Mouse (Mus musculus): ENCODE results near the gene Ckb. TPM values are rescaled to one million over a fixed set of nuclear protein-coding genes. Genes with fewer than 3 reads are reported as not detected.
"Not testable (repeated sequence)": the region's sequence is repeated elsewhere in the genome, so short reads cannot be mapped to it uniquely, and the experiment has no call there.

Ckb gene
- polyA plus RNA-seq, 1 experiment from 2014 or later: 450 TPM

GRCm38 (mm10) chr12:111665041-111665880, 6.9 kb downstream of the Ckb start:
- no peaks in the 10 kb centered on the region for H3K36me3 ChIP-seq (replicated peaks; ENCODE audit: control insufficient read depth, insufficient read depth, low read depth, low read length)
- 0 out of 2 replicates have a peak overlapping the region, but pooled peaks have one; percentile 3 for H3K27ac ChIP-seq (replicated peaks; ENCODE audit: low read depth, low read length)
- no peak overlapping the region for H3K4me3 ChIP-seq (ENCODE audit: low read depth, low read length)
- H3K9ac ChIP-seq (replicated peaks; ENCODE audit: low read length): no peak overlapping the region
- H3K4me2 ChIP-seq (ENCODE audit: low read depth, low read length): no peak overlapping the region
- 84% methylated on average over 13 of the region's 13 CpGs for WGBS
- ATAC-seq (replicated peaks; ENCODE audit: insufficient number of reproducible peaks, low FRiP score, low TSS enrichment, low read depth): no peak
- H3K9me3 ChIP-seq (replicated peaks; ENCODE audit: control insufficient read depth, low read length): no peaks in the 10 kb centered on the region
- peaks cover 5% of the 10 kb centered on the region for H3K27me3 ChIP-seq (ENCODE audit: control insufficient read depth, insufficient read depth, low read length)
- 0 out of 2 replicates have a peak, but pooled peaks cover 2% of the 10 kb centered on the region for H3K4me1 ChIP-seq (ENCODE audit: control insufficient read depth, insufficient read depth, low read length)
- no peak for DNase-seq (ENCODE audit: low spot score)

- ATAC-seq (replicated peaks; ENCODE audit: insufficient number of reproducible peaks, low FRiP score, low TSS enrichment, low read depth) (no peak), DNase-seq (ENCODE audit: low spot score) (peak; percentile 45)
- no peak overlapping the region for H3K9ac ChIP-seq (replicated peaks; ENCODE audit: low read length)
- 0 out of 2 replicates have a peak, but pooled peaks cover 2% of the 10 kb centered on the region for H3K4me1 ChIP-seq (ENCODE audit: control insufficient read depth, insufficient read depth, low read length)
- H3K9me3 ChIP-seq (replicated peaks; ENCODE audit: control insufficient read depth, low read length): no peaks in the 10 kb centered on the region
- no peak overlapping the region for H3K4me2 ChIP-seq (ENCODE audit: low read depth, low read length)
- H3K27me3 ChIP-seq (ENCODE audit: control insufficient read depth, insufficient read depth, low read length): no peaks in the 10 kb centered on the region
- H3K4me3 ChIP-seq (ENCODE audit: low read depth, low read length): no peak overlapping the region
- no peak overlapping the region; the same call in 1 of the 2 replicates for H3K27ac ChIP-seq (replicated peaks; ENCODE audit: low read depth, low read length)
- 46% methylated on average over 6 of the region's 6 CpGs for WGBS
- H3K36me3 ChIP-seq (replicated peaks; ENCODE audit: control insufficient read depth, insufficient read depth, low read depth, low read length): no peaks in the 10 kb centered on the region
These were observed 7.9 kb downstream of the Ckb start for GRCm38 (mm10) chr12:111664144-111664634.

GRCm38 (mm10) chr12:111663228-111664143, 8.7 kb downstream of the Ckb start:
- ATAC-seq (replicated peaks; ENCODE audit: insufficient number of reproducible peaks, low FRiP score, low TSS enrichment, low read depth) (no peak), DNase-seq (ENCODE audit: low spot score) (no peak)
- Histone ChIP-seq H3K9ac (replicated peaks; ENCODE audit: low read length) (no peak overlapping the region), H3K4me1 (ENCODE audit: control insufficient read depth, insufficient read depth, low read length) (no peaks in the 10 kb centered on the region), H3K27ac (replicated peaks; ENCODE audit: low read depth, low read length) (no peak overlapping the region; the same call in 1 of the 2 replicates), H3K4me2 (ENCODE audit: low read depth, low read length) (no peak overlapping the region), H3K4me3 (ENCODE audit: low read depth, low read length) (no peak overlapping the region), H3K27me3 (ENCODE audit: control insufficient read depth, insufficient read depth, low read length) (no peaks in the 10 kb centered on the region), H3K9me3 (replicated peaks; ENCODE audit: control insufficient read depth, low read length) (no peaks in the 10 kb centered on the region), H3K36me3 (replicated peaks; ENCODE audit: control insufficient read depth, insufficient read depth, low read depth, low read length) (no peaks in the 10 kb centered on the region)
- WGBS: 69% methylated on average over 17 of the region's 17 CpGs

GRCm38 (mm10) chr12:111661554-111661953, 10.6 kb downstream of the Ckb start:
- H3K9ac ChIP-seq (replicated peaks; ENCODE audit: low read length); H3K4me2 ChIP-seq (ENCODE audit: low read depth, low read length); H3K36me3 ChIP-seq (replicated peaks; ENCODE audit: control insufficient read depth, insufficient read depth, low read depth, low read length); H3K27me3 ChIP-seq (ENCODE audit: control insufficient read depth, insufficient read depth, low read length); ATAC-seq (replicated peaks; ENCODE audit: insufficient number of reproducible peaks, low FRiP score, low TSS enrichment, low read depth); H3K27ac ChIP-seq (replicated peaks; ENCODE audit: low read depth, low read length); H3K9me3 ChIP-seq (replicated peaks; ENCODE audit: control insufficient read depth, low read length); DNase-seq (ENCODE audit: low spot score); H3K4me1 ChIP-seq (ENCODE audit: control insufficient read depth, insufficient read depth, low read length); H3K4me3 ChIP-seq (ENCODE audit: low read depth, low read length): not testable (repeated sequence)
- 96% methylated on average over 11 of the region's 11 CpGs for WGBS

GRCm38 (mm10) chr12:111660628-111661027, 11.5 kb downstream of the Ckb start:
- Histone ChIP-seq H3K27me3 (ENCODE audit: control insufficient read depth, insufficient read depth, low read length) (no peaks in the 10 kb centered on the region), H3K27ac (replicated peaks; ENCODE audit: low read depth, low read length) (no peak overlapping the region), H3K4me3 (ENCODE audit: low read depth, low read length) (no peak overlapping the region), H3K9me3 (replicated peaks; ENCODE audit: control insufficient read depth, low read length) (no peaks in the 10 kb centered on the region), H3K4me2 (ENCODE audit: low read depth, low read length) (no peak overlapping the region), H3K9ac (replicated peaks; ENCODE audit: low read length) (no peak overlapping the region), H3K36me3 (replicated peaks; ENCODE audit: control insufficient read depth, insufficient read depth, low read depth, low read length) (no peaks in the 10 kb centered on the region; the same call in 1 of the 2 replicates), H3K4me1 (ENCODE audit: control insufficient read depth, insufficient read depth, low read length) (no peaks in the 10 kb centered on the region)
- no peak for ATAC-seq (replicated peaks; ENCODE audit: insufficient number of reproducible peaks, low FRiP score, low TSS enrichment, low read depth)
- 93% methylated on average over 1 of the region's 1 CpGs for WGBS
- no peak for DNase-seq (ENCODE audit: low spot score)

GRCm38 (mm10) chr12:111659331-111659730, 12.8 kb downstream of the Ckb start:
- H3K9ac ChIP-seq (replicated peaks; ENCODE audit: low read length): no peak overlapping the region
- H3K27me3 ChIP-seq (ENCODE audit: control insufficient read depth, insufficient read depth, low read length): no peaks in the 10 kb centered on the region
- no peak overlapping the region for H3K4me2 ChIP-seq (ENCODE audit: low read depth, low read length)
- no peaks in the 10 kb centered on the region for H3K4me1 ChIP-seq (ENCODE audit: control insufficient read depth, insufficient read depth, low read length)
- H3K9me3 ChIP-seq (replicated peaks; ENCODE audit: control insufficient read depth, low read length): no peaks in the 10 kb centered on the region
- 96% methylated on average over 4 of the region's 4 CpGs for WGBS
- H3K27ac ChIP-seq (replicated peaks; ENCODE audit: low read depth, low read length): no peak overlapping the region
- H3K36me3 ChIP-seq (replicated peaks; ENCODE audit: control insufficient read depth, insufficient read depth, low read depth, low read length): no peaks in the 10 kb centered on the region; the same call in 1 of the 2 replicates
- DNase-seq (ENCODE audit: low spot score): no peak
- no peak for ATAC-seq (replicated peaks; ENCODE audit: insufficient number of reproducible peaks, low FRiP score, low TSS enrichment, low read depth)
- no peak overlapping the region for H3K4me3 ChIP-seq (ENCODE audit: low read depth, low read length)

GRCm38 (mm10) chr12:111655695-111656094, 16.4 kb downstream of the Ckb start:
- H3K27me3 ChIP-seq (ENCODE audit: control insufficient read depth, insufficient read depth, low read length): no peaks in the 10 kb centered on the region
- 95% methylated on average over 11 of the region's 11 CpGs for WGBS
- ATAC-seq (replicated peaks; ENCODE audit: insufficient number of reproducible peaks, low FRiP score, low TSS enrichment, low read depth) (no peak), DNase-seq (ENCODE audit: low spot score) (no peak)
- H3K4me3 ChIP-seq (ENCODE audit: low read depth, low read length): no peak overlapping the region
- no peak overlapping the region for H3K4me2 ChIP-seq (ENCODE audit: low read depth, low read length)
- H3K27ac ChIP-seq (replicated peaks; ENCODE audit: low read depth, low read length): no peak overlapping the region
- H3K9ac ChIP-seq (replicated peaks; ENCODE audit: low read length): no peak overlapping the region
- H3K9me3 ChIP-seq (replicated peaks; ENCODE audit: control insufficient read depth, low read length): no peaks in the 10 kb centered on the region
- H3K36me3 ChIP-seq (replicated peaks; ENCODE audit: control insufficient read depth, insufficient read depth, low read depth, low read length): no peaks in the 10 kb centered on the region; the same call in 1 of the 2 replicates
- H3K4me1 ChIP-seq (ENCODE audit: control insufficient read depth, insufficient read depth, low read length): no peaks in the 10 kb centered on the region

Data from embryonic facial prominence, embryonic 11.5 days (tissue).